Mouse (Mus musculus) ES-Bruce4 (cell line): ENCODE data around the gene Ak9.

Source experiments
- CTCF ChIP-seq: IDR thresholded peaks from one replicate; pipeline ENCODE4 v1.8.1; 2011; ENCODE audit warnings: low read depth, low read length
- EP300 ChIP-seq: IDR thresholded peaks from 2 replicates; pipeline ENCODE4 v1.6.1; 2011; ENCODE audit warnings: low read depth, low read length; ENCODE audit not compliant: insufficient read depth
- POLR2A ChIP-seq: IDR thresholded peaks from one replicate; pipeline ENCODE4 v1.8.1; 2011; ENCODE audit warnings: low read length; ENCODE audit not compliant: insufficient read depth

DNA sequence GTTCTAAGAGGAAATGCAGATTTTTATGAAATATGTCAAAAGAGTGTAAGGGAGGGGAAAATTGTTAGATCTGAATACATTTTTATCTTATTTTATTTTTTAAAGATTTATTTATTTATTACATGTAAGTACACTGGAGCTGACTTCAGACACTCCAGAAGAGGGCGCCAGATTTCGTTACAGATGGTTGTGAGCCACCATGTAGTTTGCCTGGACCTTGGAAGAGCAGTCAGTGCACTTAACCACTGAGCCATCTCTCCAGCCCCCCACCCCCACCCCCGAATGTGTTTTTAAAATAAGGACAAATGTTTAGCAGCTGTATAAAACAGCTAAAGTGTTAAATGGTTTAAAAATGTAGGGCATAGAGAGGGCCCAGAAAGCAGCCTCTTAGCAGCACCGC, 130.8 kb downstream of the Ak9 start:
- TF ChIP-seq EP300 (no peak), CTCF (peak; percentile 32), POLR2A (no peak)
